Mouse (Mus musculus) embryo, embryonic 11 days (tissue): ENCODE measurements around the gene Fam124a.
"Not testable (repeated sequence)": the region's sequence is repeated elsewhere in the genome, so short reads cannot be mapped to it uniquely, and the experiment has no call there.

ENCODE experiments used
- DNase-seq: peaks from one replicate; pipeline ENCODE4 v3.0.0-alpha.2; 2015

Gene Fam124a

DNA sequence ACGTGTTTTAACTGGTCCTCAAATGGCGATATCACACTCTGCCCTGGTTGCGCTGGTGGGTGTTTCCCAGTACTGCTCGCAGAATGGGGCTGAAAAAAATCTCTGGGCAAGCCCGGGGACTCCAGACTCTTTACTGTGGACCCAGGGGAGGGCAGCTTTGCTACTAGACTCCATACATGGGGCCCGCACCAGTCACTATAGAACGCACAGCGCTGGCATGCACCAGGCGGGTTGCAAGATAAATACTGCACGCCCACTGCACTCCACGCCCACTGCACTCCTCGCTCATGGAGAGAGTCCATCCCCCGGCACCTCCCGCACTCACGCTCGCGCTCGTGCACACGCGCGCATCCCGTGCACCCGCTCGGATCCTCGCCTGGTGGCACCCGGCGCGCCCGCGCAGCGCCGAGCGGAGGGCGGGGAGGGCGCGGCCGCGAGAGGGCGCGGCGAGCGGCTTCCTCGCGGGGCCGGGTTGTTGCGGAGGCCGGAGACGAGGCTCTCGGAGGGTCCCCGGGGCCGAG is at the start of gene Fam124a:
TSS of gene Fam124a (plus strand) at position 429 of the 521 bp plus-strand sequence.
- peak; percentile 90 for DNase-seq

DNA sequence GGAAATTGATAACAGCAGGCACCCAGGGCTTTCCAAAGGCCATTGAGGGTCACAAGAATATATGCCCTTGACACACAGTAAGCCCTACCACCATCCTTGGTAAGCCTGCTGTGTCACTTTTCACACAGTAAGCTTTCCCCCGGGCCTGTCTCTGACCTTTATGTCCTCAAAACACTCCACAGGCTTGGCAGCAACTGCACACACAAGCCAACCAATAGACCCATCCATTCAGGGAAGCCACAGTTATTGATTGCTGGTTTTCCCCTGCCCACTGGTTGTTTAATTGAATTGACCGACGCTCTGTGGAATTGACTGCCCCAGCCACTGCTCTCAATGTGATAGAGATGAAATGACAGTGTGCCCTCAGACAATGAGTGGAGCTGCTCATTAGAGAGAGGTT is 49.3 kb upstream of the Fam124a start:
- DNase-seq, result no peak

DNA sequence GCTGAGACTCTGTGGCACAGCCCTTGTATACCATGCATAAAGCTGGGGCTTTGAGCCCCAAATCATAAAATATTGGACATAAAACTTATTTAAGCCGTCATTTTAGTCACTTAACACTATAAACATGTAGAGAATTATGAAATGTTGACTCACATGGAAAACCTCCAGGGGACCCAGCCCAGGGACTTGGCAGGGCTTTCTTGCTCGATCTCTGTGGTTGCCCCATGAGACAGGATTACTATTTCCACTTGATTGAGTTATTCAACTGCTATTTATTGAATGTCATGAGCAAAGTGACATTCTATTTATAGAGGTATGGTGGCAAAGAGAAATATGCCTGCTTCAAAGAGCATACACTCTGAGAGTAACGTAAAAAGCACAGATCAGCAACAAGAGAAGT is 46.2 kb upstream of the Fam124a start:
- no peak for DNase-seq

DNA sequence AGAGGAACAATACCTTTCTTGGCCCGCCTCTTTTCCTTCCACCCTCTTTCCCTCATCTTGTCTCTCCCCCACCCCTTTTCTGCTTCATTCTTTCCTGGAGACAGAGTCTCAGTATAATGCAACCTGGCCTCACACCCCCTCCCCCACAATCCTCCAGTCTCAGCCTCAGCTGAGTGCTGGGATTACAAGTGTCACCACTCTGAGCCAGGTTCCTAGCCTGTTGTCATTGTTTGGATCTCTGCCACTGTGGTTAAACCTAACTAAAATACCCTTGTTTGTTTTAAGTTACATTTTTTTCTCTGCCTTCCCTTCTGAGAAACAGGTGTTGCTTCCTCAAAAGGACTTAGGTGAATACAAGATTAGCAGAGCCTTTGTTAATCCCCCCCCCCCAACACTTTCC is 42.7 kb upstream of the Fam124a start:
- no peak for DNase-seq

DNA sequence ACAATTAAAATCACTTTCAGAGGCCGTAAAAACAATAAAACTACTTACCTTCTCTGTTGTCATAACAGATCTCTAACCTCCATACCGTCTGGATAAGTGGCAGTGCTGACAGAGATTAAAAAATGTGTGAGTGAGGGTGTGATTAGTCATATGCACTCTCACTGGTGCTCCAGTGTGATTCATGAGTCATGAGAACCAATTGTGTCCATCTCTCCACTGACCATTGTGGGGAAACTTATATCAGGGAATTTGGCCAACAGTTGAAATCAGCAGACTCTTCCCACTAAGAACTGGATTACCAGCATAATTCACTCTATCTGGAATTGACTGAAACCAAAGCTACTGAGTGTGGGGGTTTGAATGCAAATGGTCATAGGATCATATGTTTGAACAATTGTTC is 24.6 kb upstream of the Fam124a start:
- DNase-seq, result no peak

DNA sequence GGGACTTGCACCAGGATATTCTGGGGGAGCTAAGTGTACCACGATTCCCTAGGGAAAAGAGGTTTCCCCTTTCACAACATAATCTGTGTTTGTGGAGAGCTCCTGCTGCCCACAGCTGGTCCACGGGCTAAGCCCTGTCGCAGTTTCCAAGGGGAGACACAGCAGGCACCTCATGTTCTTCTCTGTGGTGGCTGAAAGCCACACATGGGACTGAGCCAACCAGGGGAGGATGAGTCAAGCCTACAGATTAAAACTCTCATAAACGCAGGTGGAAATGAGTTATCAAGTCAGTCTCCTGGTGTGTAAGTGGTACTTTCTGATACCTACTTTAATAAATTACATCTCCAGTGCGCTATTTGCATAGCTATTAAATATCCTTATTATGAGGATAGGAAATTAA is 19.4 kb upstream of the Fam124a start:
- no peak for DNase-seq

DNA sequence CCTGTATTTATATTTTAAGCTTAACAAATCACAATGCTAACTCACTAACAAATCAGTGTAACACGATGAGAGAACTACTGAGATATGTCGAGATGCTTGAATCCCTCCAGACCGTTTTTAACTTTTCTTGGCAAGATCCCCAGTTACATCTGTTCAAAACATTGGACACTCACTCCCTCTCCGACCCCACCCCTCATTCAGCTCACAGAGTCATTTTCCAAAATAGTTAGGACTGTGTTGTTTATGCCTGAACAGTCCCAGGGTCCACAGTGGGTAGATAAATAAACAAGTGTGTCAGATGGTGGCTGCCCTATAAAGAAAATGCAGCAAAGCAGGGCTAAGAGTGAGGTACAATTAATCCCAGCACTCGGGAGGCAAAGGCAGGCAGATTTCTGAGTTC is 18.5 kb upstream of the Fam124a start:
- no peak for DNase-seq

DNA sequence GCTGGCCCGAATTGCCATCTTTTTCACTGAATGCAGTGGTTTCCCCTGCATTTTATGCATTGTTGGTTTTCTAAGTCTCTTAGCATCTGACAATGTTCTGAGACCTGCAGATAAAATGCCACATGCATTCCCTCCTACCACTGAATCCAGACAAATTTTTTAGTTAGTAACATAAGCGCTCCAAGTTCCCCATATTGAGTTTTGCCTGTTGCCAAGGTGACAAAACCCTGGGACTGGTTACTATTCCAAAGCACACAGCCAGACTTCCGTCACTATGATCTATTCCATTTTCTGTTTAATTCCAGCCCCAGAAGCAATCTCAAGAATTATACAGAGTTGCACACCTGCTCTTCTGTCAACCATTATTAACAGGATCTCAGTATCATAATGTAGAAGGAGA is 15.7 kb upstream of the Fam124a start:
- no peak for DNase-seq

DNA sequence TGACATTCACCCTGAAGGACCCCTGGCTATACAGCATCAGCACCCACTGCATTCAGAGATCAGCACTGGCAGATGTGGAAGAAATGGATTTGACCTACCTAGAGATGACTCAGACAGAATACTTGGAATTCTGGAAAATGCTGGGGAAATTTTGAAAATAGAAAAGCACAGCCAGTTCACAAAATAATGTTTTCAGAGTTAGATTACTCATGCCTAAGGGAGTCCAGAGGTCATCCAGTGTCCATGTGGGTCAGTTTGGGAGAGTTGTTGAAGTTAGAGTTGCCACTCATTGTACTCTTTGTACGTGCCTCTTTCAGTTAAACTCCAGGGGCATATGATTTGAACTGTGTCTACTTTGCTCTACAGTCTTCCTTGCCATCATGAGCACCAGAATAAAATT is 13.8 kb upstream of the Fam124a start:
- no peak for DNase-seq

DNA sequence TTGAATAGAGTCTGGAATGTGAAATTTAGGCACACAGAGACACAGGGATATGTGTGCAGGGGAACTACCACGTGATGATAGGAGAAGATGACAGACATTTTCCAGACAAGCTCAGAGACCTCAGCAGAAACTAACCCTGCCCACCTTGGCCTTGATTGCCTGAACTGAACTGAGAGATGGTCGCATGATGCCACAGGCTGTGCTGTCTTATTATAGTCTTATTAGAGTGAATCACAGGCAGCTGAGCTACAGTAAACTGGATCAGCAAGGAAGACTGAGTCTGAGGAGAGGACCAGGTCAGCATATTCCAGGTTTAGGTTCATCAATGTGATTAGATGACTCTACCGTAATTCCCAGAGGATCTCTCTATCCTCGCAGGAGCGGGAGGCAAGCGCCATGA is 9.2 kb upstream of the Fam124a start:
- DNase-seq, result no peak

DNA sequence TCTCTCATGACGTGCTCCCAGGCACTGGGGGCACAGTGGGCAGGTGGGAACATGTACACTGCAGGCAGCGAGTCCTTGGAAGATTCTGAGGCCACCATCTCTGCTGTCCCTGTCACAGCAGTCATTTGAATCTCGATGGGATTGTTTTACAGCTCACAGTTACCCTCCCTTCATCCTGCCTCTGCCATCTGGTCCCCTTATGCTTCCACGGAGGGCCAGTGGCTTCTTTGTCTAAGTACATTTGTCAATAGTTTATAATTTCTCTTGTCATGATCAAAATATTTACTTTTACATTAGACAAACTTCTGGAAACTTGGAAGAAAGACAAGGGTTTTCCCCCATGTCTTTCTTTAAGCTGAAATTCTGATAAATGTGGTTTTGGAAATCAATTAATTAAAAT is 8.8 kb upstream of the Fam124a start:
- DNase-seq, result no peak

DNA sequence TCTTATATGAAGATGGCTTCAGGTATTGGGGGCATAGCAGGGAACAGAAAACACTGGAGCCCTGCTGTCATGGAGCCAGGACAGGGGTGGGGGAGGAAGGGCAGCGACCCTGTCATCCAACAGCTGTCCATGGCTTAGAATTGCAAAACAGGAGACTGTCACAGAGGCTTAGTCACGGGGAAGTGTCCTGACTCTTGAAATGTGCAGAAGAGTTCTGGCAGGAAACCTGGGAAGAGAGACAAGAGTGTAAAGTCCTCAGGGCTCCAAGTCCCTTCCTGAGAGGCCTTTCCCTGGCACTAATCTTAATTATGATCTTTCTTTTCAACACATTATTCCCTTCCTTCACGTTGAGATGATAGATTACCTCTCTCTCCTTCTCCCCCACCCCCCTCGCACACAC is 5.4 kb upstream of the Fam124a start:
- DNase-seq, result no peak

DNA sequence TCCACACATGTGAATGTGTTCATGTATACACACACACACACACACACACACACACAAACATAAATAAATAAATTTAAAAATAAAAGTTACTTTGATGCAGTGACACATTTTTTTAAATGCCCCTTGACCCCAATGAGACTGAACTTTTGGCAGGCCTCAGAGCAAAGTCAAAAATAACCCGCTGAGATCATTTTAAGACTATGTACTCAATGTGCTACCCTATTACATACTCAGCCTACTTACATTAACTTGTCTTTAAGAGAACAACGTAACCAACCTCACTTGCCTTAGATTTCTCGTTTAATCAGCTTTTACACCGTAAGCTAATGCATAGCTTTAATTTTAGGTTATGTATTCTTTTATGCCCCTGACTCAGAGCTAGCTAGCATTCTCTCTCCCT is 2.8 kb upstream of the Fam124a start:
- no peak for DNase-seq

DNA sequence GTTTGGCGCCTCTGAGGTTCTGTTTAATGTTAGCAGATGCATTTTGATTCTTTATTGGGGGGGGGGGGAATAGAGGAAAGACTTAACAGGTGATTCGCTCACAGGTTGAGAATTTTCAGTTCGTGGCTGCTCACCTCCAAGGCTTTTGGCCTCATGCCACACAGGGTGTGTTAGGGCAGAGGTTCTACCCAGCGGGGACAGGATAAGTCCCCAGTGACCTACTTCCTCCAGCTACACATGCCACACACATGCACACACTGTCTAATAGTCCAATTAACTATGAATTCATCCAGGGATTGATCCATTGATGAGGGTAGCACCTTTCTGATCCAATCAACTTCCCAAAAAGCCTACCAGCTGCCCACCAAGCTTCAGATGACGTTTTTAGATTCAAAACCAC is 1.8 kb upstream of the Fam124a start:
- no peak for DNase-seq

DNA sequence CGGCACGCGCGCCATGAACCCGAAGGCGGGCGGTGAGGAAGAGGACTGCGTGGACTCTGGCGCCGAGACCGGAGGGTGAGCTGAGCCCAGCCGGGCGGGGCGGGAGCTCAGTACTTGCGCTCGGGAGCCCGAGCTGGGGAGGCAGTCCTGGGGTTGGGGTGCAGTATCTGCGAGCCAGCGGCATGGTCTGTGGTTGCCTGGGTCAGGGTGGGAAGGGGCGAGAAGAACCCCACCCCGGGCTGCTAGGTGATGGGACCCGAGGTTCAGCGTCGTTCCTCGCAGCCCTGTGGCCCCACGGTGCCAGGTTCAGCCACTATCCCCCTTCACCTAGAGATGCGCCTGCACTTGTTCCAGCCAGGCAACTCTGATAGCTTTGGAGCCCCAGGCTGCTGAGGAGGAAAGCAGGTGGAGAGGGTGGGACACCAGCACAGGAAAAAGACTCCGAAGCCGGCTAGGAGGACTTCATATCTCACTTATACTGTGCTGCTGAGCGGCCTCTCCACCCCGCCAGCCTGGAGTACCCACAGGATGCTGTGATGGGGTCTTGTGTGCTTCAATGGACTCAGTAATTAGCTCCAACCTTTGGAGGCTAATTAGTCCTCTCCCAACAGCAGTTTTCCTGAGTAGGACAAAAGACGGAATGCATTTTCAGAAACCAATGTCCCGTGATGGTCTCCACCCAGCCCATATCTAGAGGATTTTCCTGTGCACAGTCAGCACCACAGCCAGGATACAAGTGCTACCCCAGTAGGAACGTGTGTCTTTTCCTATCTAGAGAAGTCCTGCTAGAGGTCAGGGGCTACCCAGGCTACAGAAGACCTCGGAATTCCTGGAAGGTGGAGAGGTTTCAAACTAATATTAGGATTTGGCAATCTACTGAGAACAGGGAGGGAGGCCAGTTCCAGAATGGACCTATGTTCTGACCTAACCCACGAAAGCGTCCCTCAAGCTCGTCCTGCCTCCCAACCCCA is 588 bp downstream of the Fam124a start:
- peak; percentile 41 for DNase-seq

DNA sequence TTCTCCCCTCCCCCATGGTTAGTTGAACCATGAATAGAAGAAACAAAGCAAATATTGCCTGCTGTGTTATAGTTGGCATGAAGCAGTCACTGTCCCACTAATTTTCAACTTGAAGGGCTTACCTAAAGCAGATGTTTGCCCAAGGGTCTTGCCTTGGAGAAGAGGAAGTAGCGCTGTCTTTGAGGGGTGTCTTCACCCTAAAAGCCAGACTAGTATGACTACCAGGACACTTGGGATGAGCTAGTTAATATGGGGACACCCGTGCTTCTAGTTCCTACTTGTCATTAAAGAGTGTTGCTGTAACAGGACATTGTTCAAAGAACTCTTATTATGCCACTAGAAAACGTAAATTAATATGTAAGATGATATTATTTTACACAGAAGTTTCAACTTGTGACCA is 1.6 kb downstream of the Fam124a start:
- DNase-seq, result no peak

DNA sequence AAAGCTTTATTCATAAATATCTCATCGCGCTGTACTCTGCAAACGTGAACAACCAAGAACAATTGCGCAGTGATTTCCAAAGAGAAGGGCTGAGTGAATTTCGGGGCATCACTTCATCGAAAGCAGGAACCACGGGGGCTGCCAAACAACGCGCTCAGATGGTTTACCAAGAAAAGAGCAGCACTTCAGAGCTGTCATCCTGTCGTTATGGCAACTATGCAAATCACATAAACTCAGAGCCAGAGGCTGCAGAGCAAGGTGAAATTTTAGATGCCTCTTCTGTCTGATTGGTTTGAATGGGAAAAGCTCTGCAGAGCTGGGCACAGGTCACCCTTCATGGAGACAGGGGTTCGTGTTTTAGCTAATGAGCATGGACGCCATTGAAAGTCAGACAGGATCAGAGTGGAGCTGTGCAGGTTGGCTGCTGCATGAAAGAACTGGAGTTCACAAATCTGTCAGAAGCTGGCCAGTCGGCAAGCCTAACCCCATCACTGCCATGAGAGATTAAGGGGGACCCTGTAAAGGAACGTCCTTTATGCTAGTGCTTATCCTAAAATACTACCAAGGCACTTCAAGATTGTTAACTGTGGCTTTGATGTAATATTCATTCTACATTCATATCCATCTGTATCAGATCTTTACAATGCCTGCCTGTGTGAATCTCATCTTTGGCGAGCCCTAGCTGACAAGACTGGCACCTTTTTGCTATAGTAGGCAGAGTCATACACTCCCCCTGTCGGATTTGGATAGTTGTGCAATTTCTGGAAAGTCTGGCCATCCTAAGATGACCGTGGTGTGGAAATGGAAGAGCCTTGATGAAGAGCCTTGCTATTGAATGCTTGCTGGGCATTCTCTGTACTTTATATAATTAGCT is 6.6 kb downstream of the Fam124a start:
- DNase-seq, result no peak

DNA sequence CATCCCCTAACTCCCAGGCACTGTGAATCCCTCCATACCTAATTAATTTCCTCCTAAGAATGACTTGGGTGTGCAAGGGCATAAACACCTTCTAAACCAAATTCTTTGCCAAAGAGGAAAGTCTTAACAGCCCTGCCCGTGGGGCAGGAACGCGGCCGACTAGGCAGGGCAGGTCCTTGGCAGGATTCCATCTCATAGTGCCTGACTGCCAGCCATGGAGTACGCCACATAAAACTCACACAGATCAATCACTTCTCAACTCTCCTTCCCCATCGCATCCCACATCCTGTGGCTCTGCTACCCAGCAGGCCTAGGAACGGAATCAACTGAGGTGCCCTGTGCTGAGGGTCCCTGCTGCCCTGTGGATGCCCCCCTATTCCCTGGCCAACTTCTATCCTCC is 8.1 kb downstream of the Fam124a start:
- no peak for DNase-seq

DNA sequence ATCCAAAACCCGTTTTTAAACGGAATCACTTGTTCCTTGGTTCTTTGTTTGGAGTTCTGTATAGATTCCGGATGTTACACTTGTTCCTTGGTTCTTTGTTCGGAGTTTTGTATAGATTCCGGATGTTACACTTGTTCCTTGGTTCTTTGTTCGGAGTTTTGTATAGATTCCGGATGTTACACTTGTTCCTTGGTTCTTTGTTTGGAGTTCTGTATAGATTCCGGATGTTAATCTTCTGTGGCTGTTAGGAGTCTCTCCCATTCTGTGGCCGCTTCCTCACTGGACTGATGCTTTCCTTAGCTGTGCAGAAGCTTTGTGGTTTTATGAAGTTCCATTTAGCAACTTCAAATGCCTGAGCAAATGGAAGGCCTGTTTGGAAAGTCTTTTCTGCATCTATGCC is 11.3 kb downstream of the Fam124a start, which contains the start of gene Gm4131:
TSS of gene Gm4131 (minus strand) at position 101 of the 400 bp plus-strand sequence.
- DNase-seq, result not testable (repeated sequence)

DNA sequence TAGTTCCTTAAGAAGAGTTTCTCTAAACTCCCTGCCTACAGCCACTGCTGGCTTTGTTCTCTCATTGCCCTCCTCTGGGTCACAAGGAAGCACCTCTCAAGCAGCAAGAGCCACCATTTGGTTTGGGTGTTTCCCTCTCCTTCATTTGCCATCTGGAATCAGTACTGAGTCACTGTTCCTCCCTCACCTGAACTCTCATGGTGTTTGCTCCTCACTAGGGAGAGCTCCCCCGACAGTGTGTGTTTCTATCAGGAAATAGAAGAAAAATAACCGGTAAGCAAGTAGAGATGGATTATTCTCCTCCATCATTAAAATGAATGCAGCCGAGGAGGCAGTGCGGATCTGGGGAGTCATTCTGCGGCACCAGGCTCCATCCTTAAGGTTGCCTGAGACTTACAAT is 13.9 kb downstream of the Fam124a start:
- no peak for DNase-seq

DNA sequence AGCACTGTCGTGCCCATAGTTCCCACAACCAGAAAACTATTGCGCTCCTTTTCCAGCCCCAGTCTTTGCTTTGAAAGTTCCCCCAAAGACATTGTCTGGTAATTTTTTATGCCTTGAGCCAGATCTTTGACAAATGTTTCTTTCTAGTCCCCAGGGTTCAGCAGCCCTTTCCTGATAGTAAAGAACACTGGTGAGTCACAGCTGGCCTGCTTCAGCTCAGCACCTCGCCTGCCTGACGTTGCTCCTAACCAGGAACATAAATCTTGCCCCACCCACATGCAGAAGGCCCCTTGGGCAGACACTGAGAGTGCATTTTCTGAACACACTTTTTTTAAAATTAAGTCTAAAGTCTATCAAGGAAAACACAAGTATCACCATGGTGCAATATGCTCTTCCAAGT is 14.8 kb downstream of the Fam124a start:
- no peak for DNase-seq

DNA sequence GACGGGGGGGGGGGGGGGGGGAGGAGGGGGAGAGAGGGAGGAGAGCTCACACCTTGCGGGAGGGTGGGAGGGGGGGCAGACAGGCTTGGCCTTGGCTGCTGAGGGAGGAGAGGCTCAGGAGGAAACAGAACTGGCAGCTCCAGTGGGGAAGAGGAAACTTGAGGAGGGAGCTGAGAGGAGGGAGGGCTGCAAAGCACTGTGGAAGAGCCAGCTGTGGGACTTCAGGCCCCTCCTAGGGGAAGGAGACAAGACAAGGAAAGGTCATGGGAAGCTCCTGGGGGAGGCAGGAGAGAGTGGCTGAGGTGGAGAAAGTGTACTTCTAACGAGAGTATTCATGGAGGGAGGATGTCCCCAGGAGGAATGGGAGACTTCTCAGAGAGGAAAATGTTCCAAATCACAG is 17.9 kb downstream of the Fam124a start:
- DNase-seq, result peak; percentile 44

DNA sequence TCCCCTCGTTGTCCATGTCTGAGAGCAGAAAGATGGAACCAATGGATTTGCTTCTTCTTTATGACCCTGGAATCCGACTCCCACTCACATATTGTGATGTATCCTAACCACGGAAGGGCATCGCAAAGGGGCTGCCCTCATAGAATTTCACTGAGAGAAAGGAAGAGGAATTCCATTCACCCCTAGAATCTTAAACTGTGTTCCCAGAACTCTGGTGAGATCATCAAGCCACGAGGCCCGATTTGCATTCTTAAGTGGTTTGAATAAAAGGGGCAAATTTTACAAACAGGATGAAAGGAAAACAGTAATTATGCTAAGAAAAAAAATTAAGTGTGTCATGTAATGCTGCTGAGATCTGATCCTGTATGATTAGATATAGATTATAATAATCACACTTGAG is 19.4 kb downstream of the Fam124a start:
- DNase-seq, result no peak

DNA sequence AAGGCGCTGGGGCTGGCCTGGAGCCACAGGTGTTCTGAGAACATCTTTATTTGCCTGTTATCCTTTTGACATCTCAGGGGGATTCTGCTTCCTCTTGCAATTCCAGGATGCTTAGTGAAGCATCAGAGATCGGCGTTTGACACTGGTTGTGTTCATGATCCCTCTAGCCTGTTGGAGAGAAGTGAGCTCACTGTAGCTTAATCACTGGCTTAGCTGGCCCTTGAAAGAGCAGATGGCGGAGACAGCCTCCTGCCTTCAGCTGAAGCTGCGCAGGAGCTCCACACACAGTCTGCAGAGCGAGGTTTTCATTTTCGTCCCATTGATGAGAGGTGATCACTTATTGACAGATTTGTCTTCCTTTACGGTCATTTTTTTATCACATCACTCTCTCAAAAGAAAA is 20.3 kb downstream of the Fam124a start:
- no peak for DNase-seq
